Mouse (Mus musculus): ENCODE results near the gene Txk. TPM values are rescaled to one million over a fixed set of nuclear protein-coding genes. Genes with fewer than 3 reads are reported as not detected.

Gene Txk
- total RNA-seq (2022) = under 1 TPM in 3 of 4 experiments, not detected in 1; 0.06 to 0.20 (median 0.18) TPM

DNA sequence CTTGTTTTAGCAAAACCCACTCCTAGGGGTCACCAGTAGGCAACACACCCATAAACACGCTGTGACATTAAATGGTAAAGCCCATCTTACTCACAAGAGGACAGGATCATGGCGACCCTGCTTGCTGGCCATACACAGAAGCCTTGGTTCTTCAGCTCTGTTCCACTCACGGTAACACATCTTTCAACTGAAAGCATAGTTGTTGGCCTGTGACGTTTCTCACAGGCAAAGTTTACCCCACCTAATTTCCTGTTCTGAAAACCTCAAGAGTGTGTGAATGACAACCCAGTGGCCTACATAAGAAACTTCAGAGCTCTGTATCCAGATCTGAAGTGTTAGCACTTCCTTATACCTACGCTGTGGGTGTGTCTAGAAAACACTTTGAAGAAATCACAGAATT is at the start of gene Txk:
TSS of gene Txk (minus strand) at position 193 of the 400 bp plus-strand sequence.
- DNase-seq (ENCODE audit: low spot score in 2 of 2) = no peak

DNA sequence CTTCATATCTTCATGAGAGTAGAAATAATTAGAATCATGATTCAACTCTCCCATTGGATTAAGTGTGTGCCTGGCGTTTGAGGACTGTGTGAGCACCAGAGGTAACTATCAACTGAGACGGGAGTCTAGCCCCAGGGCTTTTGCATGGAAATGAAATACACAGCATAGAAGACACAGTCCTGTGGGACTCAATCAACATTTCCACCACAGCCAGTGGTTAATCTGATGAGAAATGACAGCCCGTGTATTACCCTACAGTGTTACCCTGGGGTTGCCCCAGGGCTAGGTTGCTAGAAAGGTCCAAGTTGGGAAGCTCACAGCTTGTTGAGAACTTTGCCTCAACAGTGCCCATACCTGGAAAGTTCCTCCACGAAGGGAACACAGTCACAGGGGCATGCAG is 46.0 kb upstream of the Txk start:
- DNase-seq (ENCODE audit: low spot score in 2 of 2) = no peak

DNA sequence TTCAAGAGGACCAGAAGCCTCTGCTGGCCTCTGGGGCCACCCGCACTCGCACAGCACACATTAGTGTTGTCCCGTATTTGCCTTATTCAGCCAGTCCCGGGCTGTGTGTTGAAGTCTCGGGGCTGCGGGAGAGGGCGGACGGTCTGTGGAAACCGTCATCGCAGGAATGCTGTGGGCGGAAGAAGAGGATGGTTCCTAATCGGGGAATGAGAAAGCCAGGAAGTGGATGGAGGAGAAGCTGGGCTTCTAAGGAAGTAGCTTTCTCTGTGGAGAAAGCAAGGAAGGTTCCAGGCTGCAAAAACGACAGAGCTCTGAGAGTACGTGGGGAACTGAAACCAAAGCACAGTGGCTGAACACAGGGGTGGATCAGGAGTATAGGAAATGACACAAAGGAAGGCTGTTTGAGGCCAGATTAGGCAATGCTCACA is 43.6 kb upstream of the Txk start:
- no peak for DNase-seq (ENCODE audit: low spot score in 2 of 2)

DNA sequence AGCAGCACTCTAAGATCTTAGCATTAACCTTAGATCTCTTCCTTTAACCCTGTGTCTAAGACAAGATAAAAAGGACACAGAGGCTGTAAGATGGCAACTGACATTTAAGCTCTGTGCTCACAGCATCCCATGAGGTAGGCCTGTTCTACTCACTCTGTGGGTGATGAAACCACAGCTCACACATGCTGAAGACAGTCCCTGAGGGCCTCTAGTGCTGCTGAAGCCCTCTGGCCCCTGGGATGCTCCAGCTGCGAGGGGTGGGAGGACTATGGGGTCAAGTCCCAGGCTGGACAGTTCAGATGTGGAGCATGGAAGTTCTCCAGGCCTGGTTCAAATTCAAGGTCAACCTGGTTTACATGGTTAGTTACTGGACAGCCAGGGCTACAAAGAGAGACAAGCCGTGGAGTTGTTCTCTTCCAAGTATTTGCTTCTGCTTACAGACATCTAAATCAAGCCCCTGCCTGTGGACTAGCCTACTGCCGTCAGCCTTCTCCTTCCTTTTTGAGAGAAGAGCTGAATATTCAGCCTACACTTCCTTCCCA is 40.8 kb upstream of the Txk start:
- DNase-seq (ENCODE audit: low spot score in 2 of 2) = no peak

DNA sequence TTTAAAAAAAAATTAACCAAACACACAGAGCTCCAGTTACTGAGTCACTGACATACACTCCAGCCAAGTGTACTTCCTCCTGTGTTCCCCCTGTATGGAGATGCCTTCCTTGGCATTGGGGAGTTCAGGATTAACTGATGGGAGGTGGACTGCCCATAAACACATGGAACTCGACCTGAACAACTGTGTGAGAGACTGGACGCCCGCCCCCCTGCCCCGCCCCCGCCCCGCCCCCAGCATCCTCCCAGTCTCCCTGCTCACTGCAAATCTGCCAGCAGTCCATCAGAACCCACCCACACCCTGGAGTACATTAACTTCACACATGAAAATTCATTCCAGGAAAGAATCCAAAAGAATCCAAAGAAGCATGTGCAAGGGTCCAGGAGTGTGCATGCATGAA is 39.2 kb upstream of the Txk start:
- DNase-seq (ENCODE audit: low spot score in 2 of 2) = no peak

DNA sequence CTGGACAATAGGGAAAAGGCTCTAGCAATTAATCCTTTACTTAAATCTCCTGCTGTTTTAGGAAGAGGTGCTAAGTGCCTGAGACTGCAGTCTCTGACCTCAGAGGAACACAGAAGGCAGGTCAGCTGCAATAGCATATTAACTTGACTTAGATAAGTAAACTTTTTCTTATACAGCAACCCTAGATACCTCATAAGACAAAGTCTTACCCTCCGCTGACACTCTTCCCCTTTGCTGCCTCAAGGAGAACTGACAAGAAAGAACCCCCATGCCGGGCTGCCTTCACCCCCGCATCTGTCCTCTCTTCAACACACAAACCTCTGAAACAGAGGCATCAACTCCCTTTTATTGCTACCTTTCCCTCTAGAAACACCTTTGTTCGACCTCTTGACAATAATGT is 38.8 kb upstream of the Txk start:
- DNase-seq (ENCODE audit: low spot score in 2 of 2) = no peak

DNA sequence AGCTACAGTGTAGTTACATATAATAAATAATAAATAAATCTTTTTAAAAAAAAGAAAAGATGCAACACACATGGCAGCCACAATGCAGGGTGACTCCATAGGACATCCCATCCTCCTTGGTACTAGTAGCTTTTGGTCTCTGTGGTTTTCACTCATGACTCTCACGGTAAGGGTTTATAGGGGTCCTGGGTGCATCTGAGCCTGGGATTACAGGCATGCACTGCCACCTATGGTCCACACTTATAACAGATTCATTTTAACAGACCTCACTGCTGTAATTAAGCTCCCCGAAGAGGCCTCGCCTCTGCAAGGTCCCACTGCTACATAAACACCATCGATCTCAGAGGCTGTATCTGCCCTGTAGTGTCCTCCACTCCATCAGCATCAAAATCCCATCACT is 32.9 kb upstream of the Txk start:
- DNase-seq (ENCODE audit: low spot score in 2 of 2) = no peak

DNA sequence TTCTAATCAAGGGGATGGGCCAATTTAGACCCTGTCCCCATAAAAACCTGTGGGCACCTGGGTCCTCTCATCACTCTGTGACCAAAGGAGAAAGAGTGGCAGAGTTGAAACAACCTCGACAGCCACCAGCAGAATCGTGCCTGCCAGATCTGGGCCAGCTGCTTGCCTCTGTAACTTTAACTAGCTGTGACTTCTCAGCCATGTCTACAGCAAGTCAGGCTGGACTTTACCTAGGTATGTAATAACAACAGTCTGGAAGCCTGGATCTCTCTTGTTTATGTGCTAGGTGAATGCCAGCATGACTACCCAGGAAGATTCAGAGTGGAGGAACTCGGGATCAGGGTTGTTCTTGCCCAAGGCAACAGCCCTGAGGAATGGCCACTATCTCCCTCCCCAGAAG is 32.1 kb upstream of the Txk start:
- no peak for DNase-seq (ENCODE audit: low spot score in 2 of 2)

DNA sequence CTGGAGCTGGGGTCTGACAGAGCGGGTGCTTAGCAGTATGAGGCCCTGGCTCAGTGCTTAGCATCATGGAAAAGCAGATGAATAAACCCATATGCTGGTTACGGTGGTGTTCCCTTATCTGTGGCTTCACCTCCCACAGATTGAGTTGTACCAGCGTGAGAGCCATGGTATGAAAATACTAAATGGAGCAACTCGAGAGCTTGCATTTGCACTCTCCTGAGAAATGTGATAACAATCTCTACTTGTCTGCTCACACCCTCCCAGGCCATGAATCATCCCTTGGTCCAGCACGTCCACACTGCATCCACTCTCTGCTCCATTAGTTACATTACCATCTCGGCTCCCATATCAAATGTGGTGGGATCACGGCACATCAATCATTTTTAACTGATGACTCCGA is 31.4 kb upstream of the Txk start:
- DNase-seq (ENCODE audit: low spot score in 2 of 2) = peak in 1 of 2 experiments; percentile 34

DNA sequence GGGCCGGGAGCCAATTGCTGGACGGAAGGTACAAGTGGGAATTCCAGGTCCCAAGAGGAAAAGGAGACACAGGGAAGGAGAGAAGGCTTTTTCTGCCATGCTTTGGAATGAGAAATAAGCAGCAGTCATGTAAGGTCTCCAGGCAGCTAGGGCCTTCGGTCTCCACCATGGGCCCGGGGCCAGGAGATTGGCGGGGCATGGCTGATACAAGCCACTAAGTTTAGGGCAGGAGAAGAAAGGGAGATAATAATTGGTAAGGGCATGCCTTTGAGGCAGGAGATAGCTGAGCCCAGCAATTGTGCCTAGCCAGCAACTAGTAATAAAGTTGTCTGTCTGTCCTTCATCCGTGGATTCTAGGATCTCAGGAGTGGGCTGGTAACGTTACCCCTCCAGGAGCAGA is 30.5 kb upstream of the Txk start:
- DNase-seq (ENCODE audit: low spot score in 2 of 2) = no peak

DNA sequence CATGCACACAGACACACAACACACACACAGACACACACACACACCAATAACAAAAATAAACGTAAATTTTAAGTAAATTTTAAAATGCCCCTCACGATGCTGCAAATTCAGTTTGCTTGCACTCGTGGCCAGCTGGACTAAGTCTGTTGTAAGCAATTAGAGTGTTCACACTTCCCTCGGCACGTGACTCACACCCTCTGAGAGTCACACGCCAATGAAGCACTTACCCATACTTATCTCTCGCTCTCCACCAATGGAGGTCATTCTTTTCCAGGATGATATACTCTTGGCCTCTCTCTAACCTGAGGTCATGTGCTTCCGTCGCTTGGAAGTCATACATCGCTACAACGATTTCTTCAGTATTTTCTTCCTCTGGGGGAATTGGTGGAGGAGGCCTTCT is 29.2 kb upstream of the Txk start:
- no peak for DNase-seq (ENCODE audit: low spot score in 2 of 2)

DNA sequence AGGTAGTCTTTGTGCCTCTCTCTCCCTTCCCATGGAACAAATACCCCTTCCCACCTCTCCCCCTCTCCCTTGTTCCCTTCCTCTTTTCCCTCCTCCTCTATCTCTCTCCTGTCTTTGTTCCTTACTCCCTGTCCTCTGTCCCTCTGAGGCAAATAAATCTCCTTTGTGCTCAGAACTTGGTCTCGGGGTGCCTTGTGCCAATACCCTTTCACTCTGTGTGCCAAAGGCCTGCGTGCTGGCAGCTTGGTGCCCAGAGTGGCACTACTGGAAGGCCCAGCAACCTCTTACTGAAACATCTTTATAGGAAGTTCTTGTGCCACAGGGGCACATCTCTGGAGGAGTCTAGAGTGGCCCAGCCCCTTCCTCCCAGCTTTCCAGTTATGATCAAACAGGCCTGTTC is 24.0 kb upstream of the Txk start:
- no peak for DNase-seq (ENCODE audit: low spot score in 2 of 2)

DNA sequence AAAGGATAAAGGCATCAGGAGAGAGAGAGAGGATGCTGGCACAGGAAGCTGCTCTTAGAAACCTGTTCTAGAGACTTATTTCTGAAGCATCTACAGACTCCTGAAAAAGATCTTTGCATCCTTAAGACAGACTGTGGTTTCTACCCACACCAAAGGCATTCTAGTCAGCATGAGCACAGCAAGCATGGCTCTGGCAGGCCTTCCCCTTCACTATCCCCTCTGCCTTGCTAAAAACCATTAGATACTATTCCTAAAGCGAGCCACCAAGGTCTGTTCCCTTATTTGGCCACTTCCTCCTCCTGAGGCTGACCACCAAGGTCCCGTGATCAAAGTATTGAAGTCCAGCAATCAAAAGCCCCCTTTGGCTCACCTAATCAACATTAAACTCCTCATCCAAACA is 23.6 kb upstream of the Txk start:
- DNase-seq (ENCODE audit: low spot score in 2 of 2) = no peak

DNA sequence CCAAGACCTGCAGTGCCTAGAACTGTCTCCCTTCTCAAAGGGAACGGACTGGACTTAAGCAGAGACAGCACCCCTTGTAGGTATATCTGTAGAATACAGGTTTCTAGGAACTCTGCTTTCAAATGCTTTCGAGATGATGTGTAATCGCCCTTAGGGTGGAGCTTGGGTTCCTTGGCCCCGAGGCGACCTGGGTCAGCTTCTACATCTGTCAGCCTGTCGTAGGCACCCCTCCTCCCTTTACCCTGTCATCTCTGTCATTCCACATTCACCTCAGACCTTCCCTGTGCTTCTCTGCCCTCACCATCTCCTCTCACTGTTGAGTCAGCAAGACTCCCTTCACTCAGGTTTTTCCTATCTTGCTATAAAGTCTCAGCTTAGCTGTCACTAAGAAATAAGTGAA is 17.3 kb upstream of the Txk start:
- DNase-seq (ENCODE audit: low spot score in 2 of 2) = no peak

DNA sequence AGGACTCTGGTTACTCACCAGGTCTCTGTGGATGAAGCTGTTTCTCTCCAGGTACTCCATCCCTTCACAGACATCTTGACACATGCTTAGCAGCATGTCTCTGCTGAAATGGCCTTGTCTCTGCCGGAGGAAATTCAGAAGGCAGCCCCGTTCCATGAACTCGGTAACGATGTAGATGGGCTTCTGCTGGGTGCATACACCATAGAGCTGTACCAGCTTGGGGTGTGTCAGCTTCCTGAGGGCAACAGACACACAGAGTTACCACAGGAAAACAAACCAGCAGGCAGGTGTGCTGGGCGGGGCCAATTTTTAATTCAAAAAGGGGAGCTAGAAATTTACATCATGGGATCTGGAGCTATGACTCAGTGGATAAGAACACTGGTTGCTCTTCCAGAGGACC is 11.0 kb upstream of the Txk start:
- DNase-seq (ENCODE audit: low spot score in 2 of 2) = no peak

DNA sequence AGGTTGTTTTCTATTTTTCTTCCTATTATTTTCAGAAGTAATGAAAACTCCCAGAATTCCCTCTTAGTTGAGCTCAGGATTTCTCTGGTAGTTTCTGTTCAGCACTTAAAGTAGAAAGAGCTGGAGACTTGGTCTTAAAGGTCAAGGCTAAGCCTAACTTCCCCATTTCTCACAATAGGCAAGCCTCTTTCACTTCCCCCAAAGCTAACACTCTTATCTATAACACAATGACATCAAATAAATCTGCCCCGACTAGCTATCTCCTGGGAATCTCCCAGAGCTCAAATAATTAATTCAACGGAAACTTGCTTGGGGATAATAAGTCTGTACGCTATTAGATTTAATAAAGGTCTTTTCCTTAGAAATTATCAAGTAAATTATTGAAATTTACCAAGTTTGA is 10.4 kb upstream of the Txk start:
- no peak for DNase-seq (ENCODE audit: low spot score in 2 of 2)

DNA sequence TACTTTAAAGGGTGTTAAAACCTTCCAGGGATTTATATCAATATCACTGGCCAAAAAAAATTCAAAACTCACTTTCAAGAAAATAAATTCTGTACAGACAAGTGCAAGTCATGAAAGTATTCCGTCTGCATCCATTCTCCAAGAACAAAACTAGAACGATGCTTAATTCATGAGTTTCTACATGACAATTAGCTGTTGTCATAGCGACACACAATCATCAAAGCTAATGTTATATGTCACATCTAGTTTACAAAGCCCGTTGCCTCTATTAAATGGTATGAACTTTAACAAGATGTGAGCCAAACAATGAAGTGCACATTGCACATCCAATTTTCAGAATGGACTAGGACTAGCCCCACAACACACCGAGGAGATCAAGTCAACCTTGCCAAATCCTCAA is 9.2 kb upstream of the Txk start:
- no peak for DNase-seq (ENCODE audit: low spot score in 2 of 2)

DNA sequence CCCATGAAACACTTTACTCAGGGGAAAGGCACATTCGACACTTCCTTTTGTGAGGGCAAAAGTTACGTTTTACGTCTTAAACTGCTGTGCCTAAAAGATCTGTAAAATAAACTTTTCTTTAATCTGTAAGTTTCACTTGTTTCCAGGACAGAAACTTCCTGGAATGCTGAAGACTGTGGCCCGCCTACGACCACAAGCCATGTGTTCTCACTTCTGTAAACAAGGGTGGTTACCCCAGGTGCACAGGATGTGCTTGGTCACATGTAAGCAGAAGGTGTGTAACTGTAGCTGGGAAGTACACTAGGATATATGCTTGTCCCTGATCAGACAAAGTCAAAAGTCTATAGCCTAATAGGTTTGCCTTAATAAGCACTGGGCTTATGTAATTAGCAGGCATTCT is 8.7 kb upstream of the Txk start:
- no peak for DNase-seq (ENCODE audit: low spot score in 2 of 2)

DNA sequence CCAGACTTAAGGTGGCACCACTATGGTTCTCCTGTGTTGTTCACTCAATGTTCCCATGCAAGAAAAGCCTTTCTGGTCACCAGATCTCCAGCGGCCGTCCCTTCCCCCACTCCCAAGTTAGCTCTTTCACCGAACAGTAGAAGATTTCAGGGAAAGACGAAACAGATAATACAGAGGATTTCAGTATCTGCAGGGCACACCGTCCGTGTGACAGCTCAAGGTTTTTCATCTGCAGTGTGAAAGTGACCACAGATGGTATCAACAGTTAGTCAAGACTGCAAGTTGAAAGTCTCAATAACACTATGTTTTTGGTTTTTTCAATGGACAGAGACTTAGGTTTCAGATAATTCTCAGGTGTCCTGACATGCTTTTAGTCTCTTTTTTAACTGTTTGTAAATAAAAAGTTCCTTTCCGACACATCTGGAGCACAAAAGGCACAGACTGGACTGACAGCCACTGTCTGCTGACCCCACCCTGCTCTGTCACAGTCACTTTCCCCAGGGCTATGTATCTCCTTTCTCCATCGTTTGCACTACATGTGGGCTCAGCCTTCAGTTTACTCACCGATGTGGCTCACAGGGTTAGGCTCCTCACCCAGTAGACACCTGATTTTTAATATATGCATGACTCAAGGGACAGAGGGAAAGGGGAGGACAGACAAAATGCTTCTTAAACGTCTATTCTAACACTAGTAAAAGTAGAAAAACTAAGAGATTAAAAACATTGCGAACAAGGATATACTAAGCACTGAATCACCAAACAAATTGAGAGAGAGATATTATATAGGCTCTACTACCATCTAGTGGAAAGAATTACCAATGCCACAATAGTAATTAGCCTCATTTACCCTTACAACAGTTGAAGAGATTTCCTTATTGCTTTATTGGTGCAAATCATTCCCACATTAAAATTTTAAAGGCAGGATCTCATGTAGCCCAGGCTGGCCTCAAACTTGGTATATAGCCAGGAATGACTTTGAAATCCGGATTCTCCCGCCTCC is 6.6 kb upstream of the Txk start:
- DNase-seq (ENCODE audit: low spot score in 2 of 2) = no peak

DNA sequence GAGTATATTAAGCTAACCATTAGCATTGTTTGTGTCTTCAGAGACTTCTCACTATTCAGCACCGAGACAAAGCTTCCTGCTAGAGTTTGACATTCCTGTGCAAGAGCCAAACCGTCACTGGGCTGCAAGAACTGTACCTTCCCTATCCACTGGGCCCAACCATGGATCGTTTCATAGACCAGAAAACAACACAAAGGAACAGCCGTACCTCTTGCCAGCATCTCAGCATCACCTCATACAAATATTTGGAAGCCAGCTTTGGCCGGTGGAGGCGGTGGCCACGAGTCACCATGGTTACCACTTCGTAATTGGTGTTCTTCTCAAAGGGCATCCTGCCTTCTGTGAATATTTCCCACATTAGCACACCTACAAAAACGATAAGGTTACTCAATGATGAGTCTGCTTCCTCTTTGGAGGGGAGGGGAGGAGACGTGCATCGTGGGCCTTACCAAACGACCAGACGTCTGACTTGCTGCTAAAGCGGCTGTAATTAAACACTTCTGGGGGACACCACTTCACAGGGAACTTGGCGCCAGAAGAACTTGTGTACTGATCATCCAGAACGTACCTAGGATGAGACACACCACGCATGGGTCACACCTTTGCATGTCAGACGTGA is 4.7 kb upstream of the Txk start:
- peak; percentile 7 to 15 for DNase-seq (ENCODE audit: low spot score in 2 of 2)

DNA sequence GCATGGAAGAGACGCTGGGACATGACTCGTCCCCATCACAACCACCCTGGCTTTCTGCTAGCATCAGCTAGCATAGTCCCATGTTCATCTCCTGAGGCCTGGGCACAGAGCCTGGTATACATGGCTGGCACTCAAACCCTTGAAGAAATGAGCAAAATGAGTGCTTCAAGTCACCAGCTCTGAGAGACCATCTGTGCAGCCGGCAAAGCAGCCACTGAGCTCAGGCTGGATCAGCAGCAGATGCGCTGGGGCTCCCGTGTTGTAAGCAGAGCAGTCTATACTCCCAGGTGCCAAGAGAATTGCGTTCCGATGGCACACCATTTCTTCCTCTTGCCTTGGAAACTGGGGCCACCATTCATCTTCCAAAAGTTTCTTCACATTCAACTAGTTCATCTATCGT is 3.4 kb upstream of the Txk start:
- peak; percentile 57 to 71 for DNase-seq (ENCODE audit: low spot score in 2 of 2)

DNA sequence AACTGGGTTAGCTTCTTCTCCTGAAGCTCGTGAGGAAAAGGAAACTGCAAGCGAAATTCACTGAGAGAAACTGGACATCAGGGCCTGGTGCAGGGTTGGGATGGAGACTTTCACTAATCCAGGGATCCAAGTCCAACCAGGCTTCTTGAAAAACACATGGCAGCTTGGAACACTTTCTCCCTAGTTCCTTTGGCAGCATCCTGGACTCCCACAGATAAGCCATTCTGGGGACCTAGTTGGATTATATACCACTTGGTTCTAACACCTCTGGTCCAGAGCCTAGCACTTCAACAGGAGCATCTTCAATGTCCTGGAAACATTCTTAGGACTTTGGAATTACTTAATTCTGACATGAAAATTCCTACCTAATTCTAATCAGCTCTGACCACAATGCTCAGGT is 2.5 kb upstream of the Txk start:
- no peak for DNase-seq (ENCODE audit: low spot score in 2 of 2)
